Mouse (Mus musculus) megakaryocyte-erythroid progenitor cell, adult 5 weeks (primary cell): ENCODE measurements around the gene Zfp955a. TPM values are rescaled to one million over a fixed set of nuclear protein-coding genes. Genes with fewer than 3 reads are reported as not detected.

ENCODE experiments used
- polyA plus RNA-seq: library from polyadenylated mRNA; stranded (reverse); fragments of >175 nt; gene quantifications from 2 replicates; pipeline ENCODE4 v1.2.3, GENCODE M21; 2012

Zfp955a gene
- polyA plus RNA-seq = 0.53 and 0.62 TPM in 2 replicates

DNA sequence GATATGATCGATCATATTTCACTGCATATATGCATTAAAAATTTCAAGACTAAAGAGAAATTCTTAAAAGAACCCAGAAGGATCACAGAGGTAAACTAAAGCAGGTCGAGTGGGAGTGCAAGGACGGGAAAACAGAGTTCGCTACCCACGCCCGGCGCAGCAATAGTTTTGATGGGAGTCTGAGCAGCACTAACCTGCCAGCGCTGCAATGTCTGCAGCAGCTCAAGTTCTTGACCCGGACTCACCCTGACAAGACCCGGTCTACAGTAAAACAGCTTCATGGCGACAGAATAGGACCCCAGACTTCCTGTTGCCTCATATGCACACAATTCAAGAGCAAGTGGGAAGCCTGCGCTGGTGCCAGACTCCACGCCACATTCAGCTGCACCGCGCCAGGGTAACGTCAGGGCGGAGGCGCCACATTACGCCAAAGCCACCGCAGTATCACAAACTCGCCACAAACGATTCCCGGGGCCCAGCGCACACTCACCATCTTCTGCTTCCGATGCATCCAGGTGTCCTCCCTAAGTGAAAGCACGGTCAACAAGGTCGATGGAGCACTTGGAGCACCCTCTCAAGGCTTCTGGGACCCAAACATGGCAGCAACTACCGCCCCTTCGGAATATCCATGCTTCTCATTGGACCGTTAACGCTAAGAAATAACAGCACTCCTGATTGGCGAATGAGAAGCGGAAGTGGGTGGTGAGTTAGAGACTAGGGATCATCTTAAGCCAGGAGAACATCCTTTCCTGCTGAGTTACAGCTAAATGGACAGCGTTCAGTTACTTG, at the start of gene Zfp955a:
Gene Zfp955a (minus strand): TSS at position 616 of the 789 bp plus-strand sequence.

DNA sequence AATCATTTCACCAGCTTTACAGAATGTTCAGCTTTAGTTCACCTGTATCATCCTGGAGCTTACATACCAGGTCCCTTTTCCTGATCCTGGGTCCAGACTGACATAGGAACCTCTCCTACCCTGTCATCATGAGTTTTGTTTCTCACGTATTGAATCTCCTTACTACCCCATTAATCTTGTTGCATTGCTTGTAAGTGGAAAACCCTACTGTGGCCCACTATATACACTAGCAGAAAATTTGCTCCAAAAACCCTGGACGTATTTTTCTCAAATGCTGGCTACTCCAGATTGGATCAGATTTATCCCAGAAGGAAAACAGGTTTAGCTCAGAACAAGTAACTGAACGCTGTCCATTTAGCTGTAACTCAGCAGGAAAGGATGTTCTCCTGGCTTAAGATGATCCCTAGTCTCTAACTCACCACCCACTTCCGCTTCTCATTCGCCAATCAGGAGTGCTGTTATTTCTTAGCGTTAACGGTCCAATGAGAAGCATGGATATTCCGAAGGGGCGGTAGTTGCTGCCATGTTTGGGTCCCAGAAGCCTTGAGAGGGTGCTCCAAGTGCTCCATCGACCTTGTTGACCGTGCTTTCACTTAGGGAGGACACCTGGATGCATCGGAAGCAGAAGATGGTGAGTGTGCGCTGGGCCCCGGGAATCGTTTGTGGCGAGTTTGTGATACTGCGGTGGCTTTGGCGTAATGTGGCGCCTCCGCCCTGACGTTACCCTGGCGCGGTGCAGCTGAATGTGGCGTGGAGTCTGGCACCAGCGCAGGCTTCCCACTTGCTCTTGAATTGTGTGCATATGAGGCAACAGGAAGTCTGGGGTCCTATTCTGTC, 34.3 kb upstream of the Zfp955a start, which contains the start of gene Zfp955b:
Gene Zfp955b (plus strand): TSS at position 506 of the 837 bp plus-strand sequence.

DNA sequence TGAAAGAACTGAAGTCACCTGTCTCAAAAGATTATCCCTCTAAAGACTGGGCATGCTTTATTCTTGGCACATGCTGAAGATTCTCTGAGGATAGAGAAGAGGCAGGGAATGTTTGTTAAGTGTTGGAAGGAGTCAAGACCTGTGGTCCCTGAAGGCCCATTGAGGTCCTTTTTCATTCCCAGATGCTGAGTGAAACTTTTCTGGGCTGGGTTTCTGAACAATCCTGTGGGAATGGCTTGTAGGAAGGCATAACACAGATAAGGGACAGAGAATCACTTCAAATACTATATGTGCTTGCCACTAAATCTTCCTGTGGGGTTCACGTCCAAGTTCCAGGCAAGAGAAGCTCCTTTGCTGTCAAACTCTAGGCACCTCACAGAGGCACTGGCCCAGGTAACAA, 9.4 kb upstream of the Zfp955a start, which contains the start of gene Olfr63:
Gene Olfr63 (plus strand): TSS at position 301 of the 400 bp plus-strand sequence.

GRCm38 (mm10) chr17:33221590-33221989, 33.4 kb downstream of the Zfp955a start, which contains the start of gene Olfr1564:
Olfr1564 (minus strand) TSS chr17:33221690.

DNA sequence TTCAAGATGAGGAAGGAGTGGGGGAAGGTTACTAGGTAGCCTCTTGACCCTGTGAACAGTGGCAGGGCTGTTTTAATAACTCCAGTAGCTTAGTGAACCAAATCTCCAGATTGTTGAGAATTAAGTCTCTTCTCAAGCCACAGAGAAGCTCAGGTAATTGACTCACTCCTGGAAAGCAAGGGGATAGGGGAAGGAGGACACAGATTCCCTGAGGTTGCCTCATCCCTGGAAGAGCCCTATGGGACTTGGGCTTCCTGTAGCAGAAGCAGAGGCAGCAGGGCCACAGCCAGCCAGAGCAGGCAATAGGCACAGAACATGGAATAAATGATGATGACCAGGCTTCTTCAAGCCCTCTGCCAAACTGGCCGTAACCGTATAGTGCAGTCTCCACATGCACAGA, 63.9 kb downstream of the Zfp955a start, which contains the start of gene Olfr239:
Gene Olfr239 (plus strand): TSS at position 301 of the 400 bp plus-strand sequence.

Other genes with a start within 250 kb of the Zfp955a start
- gene Zfp763, start 221.7 kb downstream of the Zfp955a start, polyA plus RNA-seq = 0.05 and 0.14 TPM in 2 replicates
- gene 4921501E09Rik, start 187.1 kb downstream of the Zfp955a start, polyA plus RNA-seq = 0.01 TPM in 1 of 2 replicates, not detected in the other
- 0.02 TPM in 1 of 2 replicates, not detected in the other for gene Zfp563, start 165.8 kb downstream of the Zfp955a start, polyA plus RNA-seq
- gene Morc2b, start 115.5 kb downstream of the Zfp955a start, polyA plus RNA-seq = not detected in 2 replicates
- not detected in 2 replicates for gene Olfr55, start 86.7 kb downstream of the Zfp955a start, polyA plus RNA-seq
- gene Olfr239, start 63.8 kb downstream of the Zfp955a start, polyA plus RNA-seq = not detected in 2 replicates
- gene Olfr1564, start 33.5 kb downstream of the Zfp955a start, polyA plus RNA-seq = 0.02 TPM in 2 replicates
- not detected in 2 replicates for gene Olfr63, start 9.5 kb upstream of the Zfp955a start, polyA plus RNA-seq
- 0.34 and 0.60 TPM in 2 replicates for gene Zfp955b, start 34.4 kb upstream of the Zfp955a start, polyA plus RNA-seq
- gene Zfp81, start 103.7 kb upstream of the Zfp955a start, polyA plus RNA-seq = 0.19 and 0.39 TPM in 2 replicates
- gene Zfp101, start 139.5 kb upstream of the Zfp955a start, polyA plus RNA-seq = 0.43 and 0.53 TPM in 2 replicates
- gene Actl9, start 177.8 kb upstream of the Zfp955a start, polyA plus RNA-seq = 0.03 TPM in 1 of 2 replicates, not detected in the other